Mouse (Mus musculus) right cerebral cortex, postnatal 10 days (tissue): Measurements from ENCODE around the gene Cyp2d9.
"Not testable (repeated sequence)": the region's sequence is repeated elsewhere in the genome, so short reads cannot be mapped to it uniquely, and the experiment has no call there.

Source experiments
- DNase-seq, 2 experiments: peaks; one replicate each; pipeline ENCODE4 v3.0.0; 2021; ENCODE audit warnings: low spot score in 2 of 2

Gene Cyp2d9

GRCm38 (mm10) chr15:82433137-82433536, at the start of gene Cyp2d9:
Cyp2d9 (plus strand) TSS chr15:82433437.
- no peak for DNase-seq

GRCm38 (mm10) chr15:82385729-82386128, 47.5 kb upstream of the Cyp2d9 start:
- DNase-seq: no peak

- DNase-seq: not testable (repeated sequence)
Observed at GRCm38 (mm10) chr15:82389916-82390315, 43.3 kb upstream of the Cyp2d9 start.

- DNase-seq: not testable (repeated sequence)
Observed at GRCm38 (mm10) chr15:82393922-82394321, 39.3 kb upstream of the Cyp2d9 start, which contains the start of gene Cyp2d11. Cyp2d11 (minus strand) TSS chr15:82394022.

- DNase-seq: not testable (repeated sequence)
Observed at GRCm38 (mm10) chr15:82395955-82396354, 37.3 kb upstream of the Cyp2d9 start.

GRCm38 (mm10) chr15:82401516-82401915, 31.7 kb upstream of the Cyp2d9 start:
- DNase-seq: no peak

- no peak for DNase-seq
Observed at GRCm38 (mm10) chr15:82402106-82402505, 31.1 kb upstream of the Cyp2d9 start.

- no peak for DNase-seq
Observed at GRCm38 (mm10) chr15:82402741-82403140, 30.5 kb upstream of the Cyp2d9 start.

- DNase-seq: no peak
Observed at GRCm38 (mm10) chr15:82403606-82404005, 29.6 kb upstream of the Cyp2d9 start.

- no peak for DNase-seq
Observed at GRCm38 (mm10) chr15:82404163-82404562, 29.1 kb upstream of the Cyp2d9 start.

- DNase-seq: no peak
Observed at GRCm38 (mm10) chr15:82406981-82407380, 26.3 kb upstream of the Cyp2d9 start, which contains the start of gene Cyp2d10. Cyp2d10 (minus strand) TSS chr15:82407195.

GRCm38 (mm10) chr15:82407536-82407935, 25.7 kb upstream of the Cyp2d9 start:
- no peak for DNase-seq

GRCm38 (mm10) chr15:82416797-82417789, 16.1 kb upstream of the Cyp2d9 start:
- peak; percentile 86 to 88 for DNase-seq

GRCm38 (mm10) chr15:82418616-82419015, 14.6 kb upstream of the Cyp2d9 start:
- no peak for DNase-seq

- DNase-seq: no peak
Observed at GRCm38 (mm10) chr15:82422935-82423334, 10.3 kb upstream of the Cyp2d9 start.

GRCm38 (mm10) chr15:82423471-82423870, 9.8 kb upstream of the Cyp2d9 start:
- no peak for DNase-seq

GRCm38 (mm10) chr15:82433621-82434020, 384 bp downstream of the Cyp2d9 start:
- DNase-seq: no peak

- no peak for DNase-seq
Observed at GRCm38 (mm10) chr15:82434541-82434940, 1.3 kb downstream of the Cyp2d9 start.

GRCm38 (mm10) chr15:82435011-82435410, 1.8 kb downstream of the Cyp2d9 start:
- no peak for DNase-seq

- no peak for DNase-seq
Observed at GRCm38 (mm10) chr15:82435606-82436005, 2.4 kb downstream of the Cyp2d9 start.

GRCm38 (mm10) chr15:82437975-82438617, 4.9 kb downstream of the Cyp2d9 start:
- no peak for DNase-seq

GRCm38 (mm10) chr15:82443658-82444057, 10.4 kb downstream of the Cyp2d9 start:
- DNase-seq: no peak

GRCm38 (mm10) chr15:82445196-82445595, 12.0 kb downstream of the Cyp2d9 start:
- DNase-seq: no peak
